Mouse (Mus musculus) kidney, postnatal 0 days (tissue): ENCODE measurements around the gene Siva1. TPM values are rescaled to one million over a fixed set of nuclear protein-coding genes. Genes with fewer than 3 reads are reported as not detected.

ENCODE experiments used
- ATAC-seq: fragments of 200-750 bp; cut with Nextera tagmentation; replicated peaks from 2 replicates; pipeline ENCODE4 v1.8.0; 2017; ENCODE audit warnings: low read depth, moderate number of reproducible peaks, moderate TSS enrichment, moderate library complexity; ENCODE audit not compliant: low FRiP score
- DNase-seq: peaks from one replicate; pipeline ENCODE4 v3.0.0-alpha.2; 2016; ENCODE audit warnings: low spot score
- H3K27ac ChIP-seq: fragments of 300-500 bp; sonication (generic); 2 replicates; pipeline ENCODE4 v1.5.1; 2014; ENCODE audit warnings: mild to moderate bottlenecking
- H3K27me3 ChIP-seq: fragments of 300-500 bp; sonication (generic); 2 replicates; pipeline ENCODE4 v1.6.1; 2014; ENCODE audit warnings: low read length, mixed read lengths; ENCODE audit not compliant: insufficient read depth
- H3K36me3 ChIP-seq: fragments of 300-500 bp; sonication (generic); 2 replicates; pipeline ENCODE4 v1.6.1; 2014; ENCODE audit warnings: low read length, mixed read lengths; ENCODE audit not compliant: insufficient read depth
- H3K4me1 ChIP-seq: fragments of 300-500 bp; sonication (generic); replicated peaks from 2 replicates; pipeline ENCODE4 v1.6.1; 2014; ENCODE audit warnings: antibody characterized with exemption, low read length, mixed read lengths; ENCODE audit not compliant: insufficient read depth
- H3K4me2 ChIP-seq: fragments of 300-500 bp; sonication (generic); 2 replicates; pipeline ENCODE4 v1.6.1; 2014; ENCODE audit warnings: mild to moderate bottlenecking, low read length, moderate library complexity, mixed read lengths
- H3K4me3 ChIP-seq: fragments of 300-500 bp; sonication (generic); replicated peaks from 2 replicates; pipeline ENCODE4 v1.5.1; 2014; ENCODE audit warnings: low read depth, low read length
- H3K9ac ChIP-seq: fragments of 300-500 bp; sonication (generic); 2 replicates; pipeline ENCODE4 v1.6.1; 2014; ENCODE audit warnings: low read depth, low read length
- H3K9me3 ChIP-seq: fragments of 300-500 bp; sonication (generic); replicated peaks from 2 replicates; pipeline ENCODE4 v1.6.1; 2016; ENCODE audit warnings: low read length, inconsistent platforms, mixed read lengths
- CTCF ChIP-seq: IDR thresholded peaks from 2 replicates; pipeline ENCODE4 v1.5.1; 2016; ENCODE audit warnings: antibody characterized with exemption, low read depth, mild to moderate bottlenecking, moderate library complexity
- WGBS: fragments of 180-500 bp; shearing (Covaris S2); extraction: QIAGEN DNeasy Blood & Tissue Kit; methylation state at CpG from one replicate; pipeline ENCODE4 v1.1.7; 2014; 5-methylcytosine and 5-hydroxymethylcytosine counted together
- polyA plus RNA-seq: library from polyadenylated mRNA; unstranded; fragments of >200 nt; fragmentation: Nextera tagmentation; extraction: Ambion mirVana; gene quantifications from 2 replicates; pipeline ENCODE4 v1.2.1, GENCODE M21; 2015

The Siva1 gene
- polyA plus RNA-seq, 1 experiment from 2014 or later = 209 TPM

DNA sequence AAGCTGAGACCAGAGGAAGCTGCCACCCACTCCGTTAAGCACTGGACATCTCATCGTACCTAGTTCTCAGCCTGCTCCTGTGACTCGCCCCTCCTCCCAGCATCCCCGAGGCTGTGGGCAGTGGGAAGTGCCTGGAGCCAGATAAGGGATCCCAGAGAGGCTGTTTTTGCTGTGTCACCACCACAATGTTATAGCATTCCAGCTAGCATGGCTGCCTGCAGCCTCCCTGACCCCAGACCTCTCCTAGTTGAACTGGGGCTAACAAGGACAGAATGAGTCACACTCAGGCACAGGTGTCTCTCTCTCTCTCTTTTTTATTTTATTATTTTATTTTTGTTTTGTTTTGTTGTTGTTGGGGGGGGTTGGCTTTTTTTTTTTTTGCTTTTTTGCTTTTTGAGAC, 45.3 kb upstream of the Siva1 start:
- 0 out of 2 replicates have a peak, but pooled peaks cover 2% of the 10 kb centered on the region for H3K36me3 ChIP-seq
- WGBS = 51% methylated on average over 4 of the region's 4 CpGs
- no peak overlapping the region for H3K9ac ChIP-seq
- DNase-seq = no peak
- no peak for TF ChIP-seq CTCF
- ATAC-seq = no peak
- no peak overlapping the region for H3K4me2 ChIP-seq
- H3K27me3 ChIP-seq = no peaks in the 10 kb centered on the region
- no peaks in the 10 kb centered on the region for H3K9me3 ChIP-seq
- H3K4me1 ChIP-seq = peaks cover 16% of the 10 kb centered on the region; the same call in 1 of the 2 replicates
- no peak overlapping the region for H3K27ac ChIP-seq
- no peak overlapping the region for H3K4me3 ChIP-seq

DNA sequence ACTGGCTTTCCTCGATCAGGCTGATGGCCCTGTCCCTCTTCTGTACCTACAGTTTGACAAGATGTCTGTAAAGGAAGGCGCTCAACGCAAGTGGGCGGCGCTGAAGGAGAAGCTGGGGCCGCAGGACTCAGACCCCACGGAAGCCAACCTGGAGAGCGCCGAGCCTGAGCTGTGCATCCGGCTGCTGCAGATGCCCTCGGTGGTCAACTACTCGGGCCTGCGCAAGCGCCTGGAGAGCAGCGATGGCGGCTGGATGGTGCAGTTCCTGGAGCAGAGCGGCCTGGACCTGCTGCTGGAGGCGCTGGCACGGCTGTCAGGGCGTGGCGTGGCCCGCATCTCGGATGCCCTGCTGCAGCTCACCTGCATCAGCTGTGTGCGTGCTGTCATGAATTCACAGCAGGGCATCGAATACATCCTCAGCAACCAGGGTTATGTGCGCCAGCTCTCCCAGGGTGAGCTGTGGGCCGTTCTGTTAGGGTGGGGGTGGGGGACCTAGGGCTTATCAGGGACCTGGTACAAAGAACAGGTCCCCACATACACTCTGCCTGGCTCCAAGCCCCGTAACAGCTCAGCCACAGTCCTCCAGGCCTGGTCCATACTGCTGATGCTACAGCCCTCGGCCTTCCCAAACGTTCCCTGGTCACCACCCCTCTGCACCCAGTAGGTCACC, 44.4 kb upstream of the Siva1 start:
- no peak for TF ChIP-seq CTCF
- ATAC-seq (no peak), DNase-seq (no peak)
- H3K9me3 ChIP-seq = no peaks in the 10 kb centered on the region
- H3K27ac ChIP-seq = no peak overlapping the region
- H3K27me3 ChIP-seq = no peaks in the 10 kb centered on the region
- no peak overlapping the region for H3K9ac ChIP-seq
- no peak overlapping the region for H3K4me2 ChIP-seq
- H3K4me1 ChIP-seq = peaks cover 8% of the 10 kb centered on the region; the same call in 1 of the 2 replicates
- H3K4me3 ChIP-seq = no peak overlapping the region
- H3K36me3 ChIP-seq = 0 out of 2 replicates have a peak, but pooled peaks cover 2% of the 10 kb centered on the region
- 88% methylated on average over 30 of the region's 30 CpGs for WGBS

DNA sequence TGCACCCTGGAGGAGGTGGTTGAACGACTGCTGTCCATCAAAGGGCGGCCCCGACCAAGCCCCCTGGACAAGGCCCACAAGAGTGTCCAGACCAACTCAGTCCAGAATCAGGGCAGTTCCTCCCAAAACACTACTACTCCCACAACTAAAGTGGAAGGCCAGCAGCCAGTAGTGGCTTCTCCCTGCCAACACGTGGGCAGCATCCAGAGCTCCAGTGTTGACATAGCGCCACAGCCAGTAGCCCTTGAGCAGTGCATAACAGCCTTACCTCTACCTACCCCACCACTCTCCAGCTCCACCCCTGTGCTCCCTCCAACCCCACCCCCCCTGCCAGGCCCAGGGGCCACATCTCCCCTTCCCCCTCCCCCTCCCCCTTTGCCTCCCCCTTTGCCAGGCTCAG, 40.5 kb upstream of the Siva1 start:
- no peaks in the 10 kb centered on the region for H3K9me3 ChIP-seq
- ATAC-seq (no peak), DNase-seq (no peak)
- H3K27ac ChIP-seq = no peak overlapping the region
- H3K4me2 ChIP-seq = no peak overlapping the region
- H3K9ac ChIP-seq = no peak overlapping the region
- H3K4me1 ChIP-seq = no peaks in the 10 kb centered on the region
- WGBS = 74% methylated on average over 5 of the region's 5 CpGs
- no peaks in the 10 kb centered on the region for H3K27me3 ChIP-seq
- 0 out of 2 replicates have a peak, but pooled peaks cover 2% of the 10 kb centered on the region for H3K36me3 ChIP-seq
- no peak overlapping the region for H3K4me3 ChIP-seq
- no peak for TF ChIP-seq CTCF

DNA sequence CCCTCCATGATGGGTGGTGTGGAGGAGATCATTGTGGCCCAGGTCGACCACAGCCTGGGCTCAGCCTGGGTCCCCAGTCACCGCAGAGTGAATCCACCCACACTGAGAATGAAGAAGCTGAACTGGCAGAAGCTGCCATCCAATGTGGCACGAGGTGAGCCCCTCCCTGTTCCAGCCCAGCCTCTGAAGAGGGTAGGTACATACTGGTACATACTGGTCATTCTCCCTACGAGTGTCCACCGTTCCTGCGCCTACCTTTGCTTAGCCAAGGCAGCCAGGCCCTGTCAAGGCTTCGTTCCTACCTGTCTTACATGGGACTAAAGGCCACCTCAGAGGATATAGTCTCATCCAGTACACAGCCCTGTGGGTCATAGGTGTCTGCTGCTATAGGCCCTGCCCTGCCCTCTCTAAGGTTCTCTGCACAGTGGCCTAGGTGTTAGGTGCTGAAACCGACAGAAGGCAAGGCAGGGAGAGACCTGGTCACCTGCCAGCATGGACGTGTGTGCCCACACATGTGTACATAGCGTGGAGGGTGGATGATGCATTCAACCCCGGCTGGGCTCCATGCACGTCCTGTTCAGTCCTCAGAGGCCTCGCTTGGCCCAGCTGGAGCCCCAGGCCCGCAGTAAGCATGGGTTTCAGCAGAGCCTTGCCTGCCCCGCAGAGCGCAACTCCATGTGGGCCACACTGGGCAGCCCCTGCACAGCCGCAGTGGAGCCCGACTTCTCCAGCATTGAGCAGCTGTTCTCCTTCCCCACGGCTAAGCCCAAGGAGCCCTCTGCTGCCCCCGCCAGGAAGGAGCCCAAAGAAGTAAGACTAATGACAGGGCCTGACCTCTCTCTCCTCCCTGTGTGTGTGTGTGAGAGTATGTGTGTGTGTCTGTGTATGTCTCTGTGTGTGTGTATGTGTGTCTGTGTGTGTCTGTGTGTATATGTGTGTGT, 39.5 kb upstream of the Siva1 start:
- Histone ChIP-seq H3K4me2 (no peak overlapping the region), H3K4me1 (no peaks in the 10 kb centered on the region), H3K9ac (no peak overlapping the region), H3K36me3 (0 out of 2 replicates have a peak, but pooled peaks cover 2% of the 10 kb centered on the region), H3K4me3 (no peak overlapping the region), H3K27me3 (no peaks in the 10 kb centered on the region), H3K27ac (no peak overlapping the region), H3K9me3 (no peaks in the 10 kb centered on the region)
- WGBS = 64% methylated on average over 20 of the region's 20 CpGs
- TF ChIP-seq CTCF = peak; percentile 58; the same call in 1 of the 2 replicates
- ATAC-seq (peak; percentile 65), DNase-seq (peak; percentile 89)

DNA sequence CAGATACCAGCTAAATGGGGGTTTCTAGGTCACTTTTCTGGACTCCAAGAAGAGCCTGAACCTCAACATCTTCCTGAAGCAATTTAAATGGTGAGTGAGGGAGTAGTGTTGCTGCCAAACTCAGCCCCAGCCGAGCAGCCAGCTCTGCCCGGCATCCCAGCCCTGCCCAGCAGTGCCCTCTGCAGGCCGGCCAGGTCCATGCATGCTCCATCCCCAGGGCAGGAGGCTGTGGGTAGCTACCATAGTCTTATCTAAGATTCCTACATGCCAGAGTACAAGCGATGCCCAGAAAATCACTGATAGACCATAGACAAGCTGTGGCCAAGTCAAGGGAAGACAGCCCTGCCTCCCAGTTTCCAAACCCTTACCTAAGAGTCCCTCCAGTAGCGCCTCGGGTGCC, 38.7 kb upstream of the Siva1 start:
- no peaks in the 10 kb centered on the region for H3K27me3 ChIP-seq
- DNase-seq = peak; percentile 86
- 0 out of 2 replicates have a peak, but pooled peaks cover 2% of the 10 kb centered on the region for H3K36me3 ChIP-seq
- no peaks in the 10 kb centered on the region for H3K9me3 ChIP-seq
- H3K4me3 ChIP-seq = no peak overlapping the region
- H3K4me1 ChIP-seq = no peaks in the 10 kb centered on the region
- no peak overlapping the region for H3K27ac ChIP-seq
- no peak overlapping the region for H3K4me2 ChIP-seq
- peak; percentile 94 for TF ChIP-seq CTCF
- H3K9ac ChIP-seq = no peak overlapping the region
- 49% methylated on average over 6 of the region's 6 CpGs for whole genome bisulfite sequencing
- ATAC-seq = peak; percentile 51

- H3K9ac ChIP-seq = no peak overlapping the region
- 0 out of 2 replicates have a peak, but pooled peaks cover 2% of the 10 kb centered on the region for H3K36me3 ChIP-seq
- 71% methylated on average over 6 of the region's 6 CpGs for WGBS
- TF ChIP-seq CTCF = no peak
- H3K4me2 ChIP-seq = no peak overlapping the region
- no peak for DNase-seq
- no peaks in the 10 kb centered on the region for H3K4me1 ChIP-seq
- no peak for ATAC-seq
- no peak overlapping the region for H3K4me3 ChIP-seq
- no peaks in the 10 kb centered on the region for H3K9me3 ChIP-seq
- no peak overlapping the region for H3K27ac ChIP-seq
- H3K27me3 ChIP-seq = no peaks in the 10 kb centered on the region
These were observed 37.5 kb upstream of the Siva1 start for GRCm38 (mm10) chr12:112606998-112607397.
